Mouse (Mus musculus) myocyte (in vitro differentiated cells): ENCODE measurements around the gene Sox5. TPM values are rescaled to one million over a fixed set of nuclear protein-coding genes. Genes with fewer than 3 reads are reported as not detected.

ENCODE experiments used
- H3K27me3 ChIP-seq: one replicate; pipeline ENCODE4 v1.6.1; 2011; ENCODE audit not compliant: control insufficient read depth, insufficient read depth, insufficient read length
- H3K36me3 ChIP-seq: one replicate; pipeline ENCODE4 v1.6.1; 2011; ENCODE audit not compliant: control insufficient read depth, insufficient read depth
- H3K4me2 ChIP-seq: one replicate; pipeline ENCODE4 v1.6.1; 2011; ENCODE audit warnings: low read depth, control low read depth
- H3K4me3 ChIP-seq: one replicate; pipeline ENCODE4 v1.5.1; 2011; ENCODE audit warnings: mild to moderate bottlenecking, control low read depth, moderate library complexity
- H3K79me2 ChIP-seq: one replicate; pipeline ENCODE4 v1.6.1; 2011; ENCODE audit not compliant: control insufficient read depth, insufficient read depth
- H3ac ChIP-seq: one replicate; pipeline ENCODE4 v1.6.1; 2011; ENCODE audit not compliant: control insufficient read depth, insufficient read length
- CEBPB ChIP-seq: IDR thresholded peaks from 2 replicates; pipeline ENCODE4 v1.6.1; 2011; ENCODE audit warnings: mild to moderate bottlenecking, moderate library complexity; ENCODE audit not compliant: poor library complexity, insufficient read depth, severe bottlenecking
- E2F4 ChIP-seq: IDR thresholded peaks from one replicate; pipeline ENCODE4 v1.6.1; 2011; ENCODE audit warnings: mild to moderate bottlenecking, control low read depth, moderate library complexity; ENCODE audit not compliant: insufficient read depth
- MAX ChIP-seq: IDR thresholded peaks from one replicate; pipeline ENCODE4 v1.6.1; 2011; ENCODE audit warnings: low read depth, mild to moderate bottlenecking, control low read depth
- MYOD1 ChIP-seq, 3 experiments: IDR thresholded peaks; one replicate each; pipeline ENCODE4 v1.6.1; 2011; ENCODE audit warnings: control low read depth in 2 of 3, low read depth in 2 of 3, mild to moderate bottlenecking in 2 of 3, moderate library complexity in 1 of 3; ENCODE audit not compliant: insufficient read length in 2 of 3, control insufficient read depth in 1 of 3
- MYOG ChIP-seq, 3 experiments: IDR thresholded peaks; one replicate each; pipeline ENCODE4 v1.6.1; 2011; ENCODE audit warnings: control low read depth in 2 of 3, low read depth in 2 of 3, mild to moderate bottlenecking in 2 of 3; ENCODE audit not compliant: insufficient read length in 2 of 3, control insufficient read depth in 1 of 3, insufficient read depth in 1 of 3
- POLR2A ChIP-seq: IDR thresholded peaks from one replicate; pipeline ENCODE4 v1.6.1; 2011; ENCODE audit warnings: low read depth, mild to moderate bottlenecking, control low read depth, moderate library complexity; ENCODE audit not compliant: insufficient read length
- POLR2AphosphoS2 ChIP-seq: IDR thresholded peaks from one replicate; pipeline ENCODE4 v1.6.1; 2011; ENCODE audit warnings: low read depth, control low read depth; ENCODE audit not compliant: insufficient read length
- REST ChIP-seq: IDR thresholded peaks from one replicate; pipeline ENCODE4 v1.6.1; 2011; ENCODE audit warnings: mild to moderate bottlenecking, control low read depth, moderate library complexity; ENCODE audit not compliant: insufficient read depth, insufficient read length
- SRF ChIP-seq: IDR thresholded peaks from one replicate; pipeline ENCODE4 v1.6.1; 2011; ENCODE audit warnings: low read depth; ENCODE audit not compliant: control insufficient read depth, insufficient read length
- TCF12 ChIP-seq: IDR thresholded peaks from one replicate; pipeline ENCODE4 v1.6.1; 2011; ENCODE audit warnings: mild to moderate bottlenecking, control low read depth; ENCODE audit not compliant: poor library complexity, insufficient read depth, severe bottlenecking
- TCF3 ChIP-seq: IDR thresholded peaks from one replicate; pipeline ENCODE4 v1.6.1; 2011; ENCODE audit warnings: low read depth, control low read depth; ENCODE audit not compliant: insufficient read length
- USF1 ChIP-seq: IDR thresholded peaks from one replicate; pipeline ENCODE4 v1.6.1; 2011; ENCODE audit warnings: low read depth, mild to moderate bottlenecking, control low read depth, moderate library complexity
- polyA plus RNA-seq: library from polyadenylated mRNA; unstranded; fragments of >200 nt; fragmentation: generic; extraction: Trizol; gene quantifications from one replicate; pipeline ENCODE4 v1.2.1, GENCODE M21; 2012; ENCODE audit warnings: missing spikeins

Sox5 gene
- polyA plus RNA-seq, 1 experiment = 0.50 TPM

- no peak overlapping the region for H3ac ChIP-seq
- no peaks in the 10 kb centered on the region for H3K79me2 ChIP-seq
- H3K4me3 ChIP-seq = no peak overlapping the region
- H3K4me2 ChIP-seq = no peak overlapping the region
- H3K27me3 ChIP-seq = no peaks in the 10 kb centered on the region
- TF ChIP-seq CEBPB (no peak), TCF3 (no peak), SRF (no peak), POLR2AphosphoS2 (no peak), TCF12 (no peak), MAX (no peak), MYOG (IDR thresholded peaks at IDR 0.05; ENCODE audit: control insufficient read depth in 1 of 3, insufficient read depth in 1 of 3, insufficient read length in 2 of 3, low read depth in 2 of 3) (no peak), USF1 (no peak)
- no peaks in the 10 kb centered on the region for H3K36me3 ChIP-seq
Measured at GRCm38 (mm10) chr6:144457500-144457899, 324.3 kb downstream of the Sox5 start.

- Histone ChIP-seq H3K4me2 (no peak overlapping the region), H3K36me3 (no peaks in the 10 kb centered on the region), H3K27me3 (no peaks in the 10 kb centered on the region), H3K4me3 (no peak overlapping the region), H3K79me2 (no peaks in the 10 kb centered on the region), H3ac (no peak overlapping the region)
- TF ChIP-seq REST (no peak), SRF (no peak), POLR2A (no peak), TCF3 (no peak), MYOG (IDR thresholded peaks at IDR 0.05; ENCODE audit: control insufficient read depth in 1 of 3, insufficient read depth in 1 of 3, insufficient read length in 2 of 3, low read depth in 2 of 3) (no peak), MAX (no peak), USF1 (no peak), POLR2AphosphoS2 (no peak), E2F4 (no peak)
Measured at GRCm38 (mm10) chr6:144454291-144455276, 327.2 kb downstream of the Sox5 start.

GRCm38 (mm10) chr6:144453605-144454004 lies 328.2 kb downstream of the Sox5 start:
- Histone ChIP-seq H3K4me3 (no peak overlapping the region), H3K79me2 (no peaks in the 10 kb centered on the region), H3ac (no peak overlapping the region), H3K27me3 (no peaks in the 10 kb centered on the region), H3K36me3 (no peaks in the 10 kb centered on the region), H3K4me2 (no peak overlapping the region)
- TF ChIP-seq TCF3 = no peak
- no peak for TF ChIP-seq USF1
- TF ChIP-seq MYOG (IDR thresholded peaks at IDR 0.05; ENCODE audit: control insufficient read depth in 1 of 3, insufficient read depth in 1 of 3, insufficient read length in 2 of 3, low read depth in 2 of 3) = no peak
- TF ChIP-seq E2F4 = no peak
- TF ChIP-seq SRF = no peak
- no peak for TF ChIP-seq MAX
- TF ChIP-seq POLR2AphosphoS2 = no peak
- no peak for TF ChIP-seq REST
- TF ChIP-seq CEBPB = no peak
- no peak for TF ChIP-seq TCF12
- TF ChIP-seq MYOD1 (IDR thresholded peaks at IDR 0.05; ENCODE audit: control insufficient read depth in 1 of 3, insufficient read length in 2 of 3, low read depth in 2 of 3) = no peak
- TF ChIP-seq POLR2A = no peak

GRCm38 (mm10) chr6:144453147-144453546 lies 328.6 kb downstream of the Sox5 start:
- H3ac ChIP-seq = no peak overlapping the region
- H3K4me3 ChIP-seq = no peak overlapping the region
- H3K4me2 ChIP-seq = no peak overlapping the region
- no peaks in the 10 kb centered on the region for H3K27me3 ChIP-seq
- H3K79me2 ChIP-seq = no peaks in the 10 kb centered on the region
- TF ChIP-seq MYOD1 (IDR thresholded peaks at IDR 0.05; ENCODE audit: control insufficient read depth in 1 of 3, insufficient read length in 2 of 3, low read depth in 2 of 3) (no peak), USF1 (no peak), E2F4 (no peak), TCF12 (no peak), CEBPB (no peak), POLR2AphosphoS2 (no peak), MAX (no peak), REST (no peak), MYOG (IDR thresholded peaks at IDR 0.05; ENCODE audit: control insufficient read depth in 1 of 3, insufficient read depth in 1 of 3, insufficient read length in 2 of 3, low read depth in 2 of 3) (no peak), SRF (no peak), POLR2A (no peak), TCF3 (no peak)
- no peaks in the 10 kb centered on the region for H3K36me3 ChIP-seq
